Mouse (Mus musculus): ENCODE results near the gene Adgrb2. TPM values are rescaled to one million over a fixed set of nuclear protein-coding genes. Genes with fewer than 3 reads are reported as not detected.

Gene Adgrb2
- polyA plus RNA-seq, 1 experiment from 2014 or later, result 0.70 TPM

DNA sequence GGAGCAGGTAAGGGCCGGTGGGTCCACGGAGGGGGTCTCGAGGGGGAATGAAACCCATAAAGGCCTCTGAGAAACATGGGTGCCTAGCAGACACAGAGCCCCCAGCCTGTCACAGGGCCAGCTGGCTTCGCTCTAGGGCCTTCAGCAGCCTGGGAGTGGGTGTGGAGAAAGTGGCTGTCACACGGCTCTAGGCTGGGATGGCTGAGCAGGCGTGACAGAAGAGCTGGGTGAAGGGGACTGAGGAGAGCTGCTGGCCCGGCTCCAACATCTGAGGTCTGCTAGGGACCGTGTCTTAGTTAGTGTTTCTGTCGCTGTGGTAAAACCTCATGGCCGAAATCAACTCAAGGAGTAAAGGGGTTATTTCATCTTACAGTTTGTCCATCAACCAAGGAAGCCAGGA lies 17.5 kb downstream of the Adgrb2 start:
- Histone ChIP-seq H3K27me3 (replicated peaks; ENCODE audit: control insufficient read depth, insufficient read depth, low read length) (peaks cover 8% of the 10 kb centered on the region), H3K4me1 (replicated peaks; ENCODE audit: control insufficient read depth, insufficient read depth, low read length) (no peaks in the 10 kb centered on the region), H3K4me2 (replicated peaks; ENCODE audit: low read depth) (no peak overlapping the region), H3K9me3 (ENCODE audit: control insufficient read depth) (no peaks in the 10 kb centered on the region), H3K9ac (ENCODE audit: low read depth, low read length) (no peak overlapping the region), H3K36me3 (ENCODE audit: control insufficient read depth, insufficient read depth) (no peaks in the 10 kb centered on the region), H3K4me3 (ENCODE audit: low read depth, low read length) (no peak overlapping the region), H3K27ac (ENCODE audit: low read depth, low read length) (no peak overlapping the region)
- ATAC-seq, result no peak
- WGBS, result 66% methylated on average over 10 of the region's 10 CpGs
- no peak for TF ChIP-seq CTCF (IDR thresholded peaks at IDR 0.05; ENCODE audit: low read depth)

DNA sequence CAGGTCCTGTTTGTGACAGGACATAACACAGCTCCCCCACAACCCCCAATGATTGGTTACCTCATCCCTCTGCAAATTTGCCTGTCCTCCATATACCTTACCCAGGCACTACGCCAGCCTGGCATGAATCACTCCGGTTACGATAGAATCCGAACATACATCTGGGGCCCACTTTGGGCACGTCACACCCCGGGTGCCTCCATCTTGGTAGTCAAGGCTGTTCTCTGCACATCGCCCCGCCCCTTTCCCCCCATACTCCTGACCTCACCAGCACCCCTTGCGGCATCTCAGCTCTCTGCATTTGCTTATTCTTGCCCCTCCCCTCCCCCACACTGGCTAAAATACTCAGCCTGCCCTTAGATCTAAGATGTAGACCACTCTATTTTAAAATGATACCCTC lies 20.9 kb downstream of the Adgrb2 start:
- Histone ChIP-seq H3K4me1 (replicated peaks; ENCODE audit: control insufficient read depth, insufficient read depth, low read length) (no peaks in the 10 kb centered on the region), H3K4me2 (replicated peaks; ENCODE audit: low read depth) (no peak overlapping the region), H3K27me3 (replicated peaks; ENCODE audit: control insufficient read depth, insufficient read depth, low read length) (peaks cover 13% of the 10 kb centered on the region; the same call in 1 of the 2 replicates), H3K36me3 (ENCODE audit: control insufficient read depth, insufficient read depth) (no peaks in the 10 kb centered on the region), H3K4me3 (ENCODE audit: low read depth, low read length) (no peak overlapping the region), H3K9ac (ENCODE audit: low read depth, low read length) (no peak overlapping the region), H3K9me3 (ENCODE audit: control insufficient read depth) (no peaks in the 10 kb centered on the region), H3K27ac (ENCODE audit: low read depth, low read length) (no peak overlapping the region)
- TF ChIP-seq CTCF (IDR thresholded peaks at IDR 0.05; ENCODE audit: low read depth), result peak; percentile 38; the same call in 1 of the 2 replicates
- WGBS, result 59% methylated on average over 9 of the region's 9 CpGs
- no peak for ATAC-seq

DNA sequence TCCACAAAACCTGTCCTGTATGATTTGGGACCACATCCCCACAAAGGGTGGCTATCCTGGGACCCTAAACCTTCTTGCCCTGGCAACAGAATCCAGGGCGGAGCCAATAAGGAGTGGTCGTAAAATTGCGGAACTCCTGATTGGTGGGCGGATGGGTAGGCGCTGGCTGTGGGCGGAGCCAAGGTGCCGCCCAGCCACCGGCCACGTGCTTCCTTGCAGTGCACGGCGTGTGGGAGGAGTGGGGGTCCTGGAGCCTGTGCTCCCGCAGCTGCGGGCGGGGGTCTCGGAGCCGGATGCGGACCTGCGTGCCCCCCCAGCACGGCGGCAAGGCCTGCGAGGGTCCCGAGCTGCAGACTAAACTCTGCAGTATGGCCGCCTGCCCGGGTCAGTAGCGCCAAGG lies 21.9 kb downstream of the Adgrb2 start:
- Histone ChIP-seq H3K9ac (ENCODE audit: low read depth, low read length) (no peak overlapping the region), H3K4me1 (replicated peaks; ENCODE audit: control insufficient read depth, insufficient read depth, low read length) (no peaks in the 10 kb centered on the region), H3K36me3 (ENCODE audit: control insufficient read depth, insufficient read depth) (no peaks in the 10 kb centered on the region), H3K9me3 (ENCODE audit: control insufficient read depth) (no peaks in the 10 kb centered on the region), H3K27me3 (replicated peaks; ENCODE audit: control insufficient read depth, insufficient read depth, low read length) (peaks cover 13% of the 10 kb centered on the region; the same call in 1 of the 2 replicates), H3K4me2 (replicated peaks; ENCODE audit: low read depth) (peak overlapping the region; percentile 45), H3K4me3 (ENCODE audit: low read depth, low read length) (no peak overlapping the region; the same call in 1 of the 2 replicates), H3K27ac (ENCODE audit: low read depth, low read length) (no peak overlapping the region)
- ATAC-seq, result no peak
- TF ChIP-seq CTCF (IDR thresholded peaks at IDR 0.05; ENCODE audit: low read depth), result no peak
- 11% methylated on average over 25 of the region's 25 CpGs for WGBS

DNA sequence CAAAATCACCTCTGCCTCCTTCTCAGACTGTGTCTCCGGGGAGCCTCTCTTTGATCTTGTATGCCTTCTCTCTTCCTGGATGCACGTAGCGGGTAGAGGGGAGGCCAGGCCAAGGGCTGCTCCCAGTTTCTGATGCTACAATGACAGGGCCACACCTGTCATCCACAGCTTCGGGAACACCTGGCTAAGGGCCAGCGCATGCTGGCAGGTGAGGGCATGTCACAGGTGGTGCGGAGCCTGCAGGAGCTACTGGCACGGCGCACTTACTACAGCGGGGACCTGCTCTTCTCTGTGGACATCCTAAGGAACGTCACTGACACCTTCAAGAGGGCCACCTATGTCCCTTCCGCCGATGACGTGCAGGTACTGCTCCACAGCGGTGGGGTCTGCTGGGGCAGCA lies 24.4 kb downstream of the Adgrb2 start:
- no peak for ATAC-seq
- Histone ChIP-seq H3K4me2 (replicated peaks; ENCODE audit: low read depth) (no peak overlapping the region), H3K4me3 (ENCODE audit: low read depth, low read length) (no peak overlapping the region), H3K27ac (ENCODE audit: low read depth, low read length) (no peak overlapping the region), H3K4me1 (replicated peaks; ENCODE audit: control insufficient read depth, insufficient read depth, low read length) (no peaks in the 10 kb centered on the region), H3K27me3 (replicated peaks; ENCODE audit: control insufficient read depth, insufficient read depth, low read length) (peaks cover 13% of the 10 kb centered on the region; the same call in 1 of the 2 replicates), H3K36me3 (ENCODE audit: control insufficient read depth, insufficient read depth) (no peaks in the 10 kb centered on the region), H3K9ac (ENCODE audit: low read depth, low read length) (no peak overlapping the region), H3K9me3 (ENCODE audit: control insufficient read depth) (no peaks in the 10 kb centered on the region)
- TF ChIP-seq CTCF (IDR thresholded peaks at IDR 0.05; ENCODE audit: low read depth), result no peak
- WGBS, result 66% methylated on average over 14 of the region's 14 CpGs

DNA sequence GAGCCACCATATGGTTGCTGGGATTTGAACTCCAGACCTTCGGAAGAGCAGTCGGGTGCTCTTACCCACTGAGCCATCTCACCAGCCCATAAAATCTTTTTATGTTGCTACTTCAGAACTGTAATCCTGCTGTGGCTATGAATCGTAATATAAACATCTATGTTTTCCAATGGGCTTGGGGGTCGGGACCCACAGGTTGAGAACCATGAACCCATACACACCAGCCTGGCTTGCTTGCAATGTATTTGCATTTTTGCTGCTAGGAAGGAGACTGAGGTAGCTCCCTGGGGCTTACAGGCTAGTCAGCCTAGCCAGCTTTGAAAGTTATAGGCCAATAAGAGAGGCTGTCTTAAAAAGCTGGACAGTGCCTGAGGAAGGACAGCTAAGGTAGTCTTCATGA lies 26.1 kb downstream of the Adgrb2 start:
- Histone ChIP-seq H3K9me3 (ENCODE audit: control insufficient read depth) (no peaks in the 10 kb centered on the region), H3K27ac (ENCODE audit: low read depth, low read length) (no peak overlapping the region), H3K4me2 (replicated peaks; ENCODE audit: low read depth) (no peak overlapping the region), H3K27me3 (replicated peaks; ENCODE audit: control insufficient read depth, insufficient read depth, low read length) (peaks cover 8% of the 10 kb centered on the region; the same call in 1 of the 2 replicates), H3K4me1 (replicated peaks; ENCODE audit: control insufficient read depth, insufficient read depth, low read length) (no peaks in the 10 kb centered on the region), H3K36me3 (ENCODE audit: control insufficient read depth, insufficient read depth) (no peaks in the 10 kb centered on the region), H3K9ac (ENCODE audit: low read depth, low read length) (no peak overlapping the region), H3K4me3 (ENCODE audit: low read depth, low read length) (no peak overlapping the region)
- WGBS, result 83% methylated on average over 4 of the region's 4 CpGs
- no peak for TF ChIP-seq CTCF (IDR thresholded peaks at IDR 0.05; ENCODE audit: low read depth)
- ATAC-seq, result no peak

DNA sequence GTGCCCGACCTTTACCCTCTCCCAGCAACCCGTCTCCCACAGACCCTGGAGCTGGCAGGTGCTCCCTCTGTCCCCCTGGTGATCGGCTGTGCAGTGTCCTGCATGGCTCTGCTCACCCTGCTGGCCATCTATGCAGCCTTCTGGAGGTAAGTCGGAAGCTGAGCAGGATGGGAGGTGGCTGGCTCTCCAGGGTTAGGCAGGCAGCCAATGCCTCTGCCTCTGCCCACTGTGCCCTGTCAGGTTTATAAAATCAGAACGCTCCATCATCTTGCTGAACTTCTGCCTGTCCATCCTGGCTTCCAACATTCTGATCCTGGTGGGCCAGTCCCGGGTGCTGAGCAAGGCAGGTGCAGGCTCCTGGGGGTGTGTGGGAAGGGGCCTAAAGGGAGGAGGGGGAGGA lies 27.6 kb downstream of the Adgrb2 start:
- H3K27ac ChIP-seq (ENCODE audit: low read depth, low read length), result no peak overlapping the region
- no peak overlapping the region for H3K4me2 ChIP-seq (replicated peaks; ENCODE audit: low read depth)
- WGBS, result 78% methylated on average over 6 of the region's 6 CpGs
- ATAC-seq, result no peak
- H3K36me3 ChIP-seq (ENCODE audit: control insufficient read depth, insufficient read depth), result no peaks in the 10 kb centered on the region
- no peak overlapping the region for H3K9ac ChIP-seq (ENCODE audit: low read depth, low read length)
- no peak for TF ChIP-seq CTCF (IDR thresholded peaks at IDR 0.05; ENCODE audit: low read depth)
- peaks cover 5% of the 10 kb centered on the region; the same call in 1 of the 2 replicates for H3K27me3 ChIP-seq (replicated peaks; ENCODE audit: control insufficient read depth, insufficient read depth, low read length)
- H3K4me1 ChIP-seq (replicated peaks; ENCODE audit: control insufficient read depth, insufficient read depth, low read length), result no peaks in the 10 kb centered on the region
- no peak overlapping the region for H3K4me3 ChIP-seq (ENCODE audit: low read depth, low read length)
- no peaks in the 10 kb centered on the region for H3K9me3 ChIP-seq (ENCODE audit: control insufficient read depth)

DNA sequence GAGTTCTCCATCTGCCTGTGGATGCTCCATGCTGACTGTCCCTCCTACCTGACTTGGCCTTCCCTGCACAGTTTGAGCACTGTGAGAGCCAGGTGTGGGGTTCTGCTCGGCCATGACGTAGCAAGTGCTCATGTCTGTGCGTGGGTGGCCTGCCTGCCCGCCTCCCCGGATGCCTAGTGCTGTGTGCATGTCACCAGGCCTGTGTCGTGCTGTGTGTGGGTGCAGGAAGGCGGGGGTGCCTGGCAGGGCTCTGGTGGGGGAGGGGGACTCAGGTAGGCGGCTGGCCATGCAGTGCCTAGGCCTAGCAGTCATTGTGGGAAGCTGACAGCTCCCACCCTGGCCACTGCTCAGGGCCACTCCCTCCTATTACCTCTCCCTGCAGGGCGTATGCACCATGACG lies 28.4 kb downstream of the Adgrb2 start:
- Histone ChIP-seq H3K4me2 (replicated peaks; ENCODE audit: low read depth) (no peak overlapping the region), H3K9ac (ENCODE audit: low read depth, low read length) (no peak overlapping the region), H3K27ac (ENCODE audit: low read depth, low read length) (no peak overlapping the region), H3K36me3 (ENCODE audit: control insufficient read depth, insufficient read depth) (no peaks in the 10 kb centered on the region), H3K27me3 (replicated peaks; ENCODE audit: control insufficient read depth, insufficient read depth, low read length) (no peaks in the 10 kb centered on the region), H3K4me3 (ENCODE audit: low read depth, low read length) (no peak overlapping the region), H3K4me1 (replicated peaks; ENCODE audit: control insufficient read depth, insufficient read depth, low read length) (no peaks in the 10 kb centered on the region), H3K9me3 (ENCODE audit: control insufficient read depth) (no peaks in the 10 kb centered on the region)
- TF ChIP-seq CTCF (IDR thresholded peaks at IDR 0.05; ENCODE audit: low read depth), result no peak
- WGBS, result 63% methylated on average over 10 of the region's 10 CpGs
- ATAC-seq, result no peak
